In the genomic region with DNA sequence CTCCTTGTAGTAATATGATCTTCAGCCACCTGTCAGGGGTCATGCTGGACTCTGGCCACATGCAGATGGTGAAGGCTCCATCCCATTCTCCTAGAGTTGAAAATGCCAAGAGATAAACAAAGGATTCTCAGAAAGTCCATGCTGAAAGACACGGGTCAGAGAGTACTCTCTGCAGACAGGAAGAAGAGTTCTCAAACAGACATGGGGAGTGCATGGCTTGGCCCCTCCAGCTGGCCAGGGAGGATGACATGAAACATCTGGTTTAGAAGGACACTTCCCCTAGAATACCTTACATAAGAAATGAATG, we compare ENCODE assay signal across 23 mouse cellular contexts.
DNase-seq lines count a peak whose midpoint lies in the region; ATAC-seq and TF ChIP-seq lines count a peak whose summit lies in the region.
"Had no signal": no experiment of that assay in that cellular context is flagged by ENCODE, and none has a peak within 500 bp of the region (broad histone marks: within the 10 kb centered on the region; RNA-seq: fewer than 3 reads in every experiment).

No protein-coding gene starts in this region.

- TF ChIP-seq POLR2A in cortical plate, adult 2 months (IDR thresholded peaks at IDR 0.05; ENCODE audit: extremely low read depth, insufficient read depth, low read length) = no peak

- peak; percentile 71 for ATAC-seq in kidney, embryonic 16.5 days (ENCODE audit: low FRiP score, low TSS enrichment)
- ATAC-seq in lung, embryonic 15.5 days (ENCODE audit: borderline replicate concordance, extremely low read depth, low FRiP score, low TSS enrichment) = peak; percentile 46; the same call in 1 of the 2 replicates
- no peak for ATAC-seq in neural tube, embryonic 15.5 days (ENCODE audit: low FRiP score)
- ATAC-seq: forebrain, embryonic 14.5 days; midbrain, embryonic 15.5 days had no signal

- H3K9me3 ChIP-seq in heart, embryonic 10.5 days = no peaks in the 10 kb centered on the region
- H3K9me3 ChIP-seq in kidney, embryonic 16.5 days (ENCODE audit: low read length) = no peaks in the 10 kb centered on the region
- no peaks in the 10 kb centered on the region for H3K9me3 ChIP-seq in lung, embryonic 15.5 days
- no peaks in the 10 kb centered on the region for H3K9me3 ChIP-seq in neural tube, embryonic 15.5 days (replicated peaks)
- H3K9me3 ChIP-seq: embryonic facial prominence, embryonic 15.5 days; heart, embryonic 15.5 days; hindbrain, embryonic 13.5 days; limb, embryonic 12.5 days; liver, embryonic 13.5 days; midbrain, embryonic 15.5 days; neural tube, embryonic 12.5 days had no signal

- no peaks in the 10 kb centered on the region for H3K36me3 ChIP-seq in heart, embryonic 10.5 days
- H3K36me3 ChIP-seq in kidney, embryonic 16.5 days (ENCODE audit: insufficient read depth, low read length) = no peaks in the 10 kb centered on the region
- H3K36me3 ChIP-seq in lung, embryonic 15.5 days = no peaks in the 10 kb centered on the region
- no peaks in the 10 kb centered on the region for H3K36me3 ChIP-seq in neural tube, embryonic 15.5 days
- H3K36me3 ChIP-seq: embryonic facial prominence, embryonic 15.5 days; heart, embryonic 15.5 days; hindbrain, embryonic 13.5 days; limb, embryonic 12.5 days; liver, embryonic 13.5 days; midbrain, embryonic 15.5 days; neural tube, embryonic 12.5 days had no signal

- no peaks in the 10 kb centered on the region for H3K27me3 ChIP-seq in heart, embryonic 10.5 days (ENCODE audit: insufficient read depth, poor library complexity, severe bottlenecking)
- no peaks in the 10 kb centered on the region for H3K27me3 ChIP-seq in kidney, embryonic 16.5 days (ENCODE audit: insufficient read depth, low read length)
- H3K27me3 ChIP-seq in lung, embryonic 15.5 days = no peaks in the 10 kb centered on the region
- H3K27me3 ChIP-seq in neural tube, embryonic 15.5 days (replicated peaks) = no peaks in the 10 kb centered on the region
- H3K27me3 ChIP-seq: embryonic facial prominence, embryonic 15.5 days; heart, embryonic 15.5 days; hindbrain, embryonic 13.5 days; limb, embryonic 12.5 days; liver, embryonic 13.5 days; midbrain, embryonic 15.5 days; neural tube, embryonic 12.5 days had no signal

- 45% methylated on average over 1 of the region's 1 CpGs for WGBS in heart, embryonic 10.5 days
- 14% methylated on average over 1 of the region's 1 CpGs for WGBS in kidney, embryonic 16.5 days
- 15% methylated on average over 1 of the region's 1 CpGs for WGBS in lung, embryonic 15.5 days
- 76% methylated on average over 1 of the region's 1 CpGs for WGBS in neural tube, embryonic 15.5 days

- peaks cover 4% of the 10 kb centered on the region for H3K4me1 ChIP-seq in heart, embryonic 10.5 days
- peaks cover 4% of the 10 kb centered on the region; the same call in 1 of the 2 replicates for H3K4me1 ChIP-seq in kidney, embryonic 16.5 days (ENCODE audit: insufficient read depth, low read length)
- H3K4me1 ChIP-seq in lung, embryonic 15.5 days = peaks cover 10% of the 10 kb centered on the region
- H3K4me1 ChIP-seq in cortical plate, adult 2 months (ENCODE audit: control insufficient read depth, insufficient read depth, low read length) = no peaks in the 10 kb centered on the region
- no peaks in the 10 kb centered on the region for H3K4me1 ChIP-seq in neural tube, embryonic 15.5 days
- H3K4me1 ChIP-seq: embryonic facial prominence, embryonic 15.5 days; hindbrain, embryonic 13.5 days; limb, embryonic 12.5 days; liver, embryonic 13.5 days; midbrain, embryonic 15.5 days; neural tube, embryonic 12.5 days had no signal

- no peak overlapping the region for H3K4me3 ChIP-seq in heart, embryonic 10.5 days
- H3K4me3 ChIP-seq in kidney, embryonic 16.5 days (ENCODE audit: low read length) = no peak overlapping the region
- H3K4me3 ChIP-seq in lung, embryonic 15.5 days = no peak overlapping the region
- no peak overlapping the region for H3K4me3 ChIP-seq in cortical plate, adult 2 months (ENCODE audit: insufficient read depth, low read length)
- no peak overlapping the region for H3K4me3 ChIP-seq in neural tube, embryonic 15.5 days (replicated peaks)
- H3K4me3 ChIP-seq: embryonic facial prominence, embryonic 15.5 days; heart, embryonic 15.5 days; hindbrain, embryonic 13.5 days; limb, embryonic 12.5 days; liver, embryonic 13.5 days; midbrain, embryonic 15.5 days; neural tube, embryonic 12.5 days had no signal

- no peak overlapping the region for H3K4me2 ChIP-seq in kidney, embryonic 16.5 days (replicated peaks; ENCODE audit: low read depth, low read length)
- H3K4me2 ChIP-seq in lung, embryonic 15.5 days = no peak overlapping the region
- H3K4me2 ChIP-seq in neural tube, embryonic 15.5 days = no peak overlapping the region
- H3K4me2 ChIP-seq: embryonic facial prominence, embryonic 15.5 days; heart, embryonic 15.5 days; hindbrain, embryonic 13.5 days; limb, embryonic 12.5 days; liver, embryonic 13.5 days; midbrain, embryonic 15.5 days; neural tube, embryonic 12.5 days had no signal

- no peak for TF ChIP-seq CTCF in cortical plate, adult 2 months (IDR thresholded peaks at IDR 0.05; ENCODE audit: extremely low read depth, insufficient read depth, low read length)

- peak; percentile 87 for DNase-seq in heart, adult 11 months
- DNase-seq in heart, embryonic 10.5 days (ENCODE audit: low spot score) = no peak
- DNase-seq in kidney, adult 8-10 months = no peak
- no peak for DNase-seq in lung, postnatal 4 days
- DNase-seq: adrenal gland, postnatal 10 days; cerebellum, adult 2 months; cerebellum, postnatal 36 days; gastrocnemius, postnatal 10 days; liver, embryonic 13.5 days; retina, postnatal 1 day; thymus, postnatal 25 days had no signal

- H3K27ac ChIP-seq in heart, embryonic 10.5 days = no peak overlapping the region
- no peak overlapping the region for H3K27ac ChIP-seq in kidney, embryonic 16.5 days (ENCODE audit: low read length)
- no peak overlapping the region for H3K27ac ChIP-seq in lung, embryonic 15.5 days
- peak overlapping the region; percentile 88 for H3K27ac ChIP-seq in cortical plate, adult 2 months (ENCODE audit: insufficient read depth, low read length)
- no peak overlapping the region for H3K27ac ChIP-seq in neural tube, embryonic 15.5 days (replicated peaks)
- H3K27ac ChIP-seq: embryonic facial prominence, embryonic 15.5 days; heart, embryonic 15.5 days; hindbrain, embryonic 13.5 days; limb, embryonic 12.5 days; liver, embryonic 13.5 days; macrophage; midbrain, embryonic 15.5 days; neural tube, embryonic 12.5 days had no signal

- H3K9ac ChIP-seq in kidney, embryonic 16.5 days (replicated peaks; ENCODE audit: low read length) = no peak overlapping the region
- H3K9ac ChIP-seq in lung, embryonic 15.5 days = no peak overlapping the region
- H3K9ac ChIP-seq in neural tube, embryonic 15.5 days (replicated peaks) = no peak overlapping the region
- H3K9ac ChIP-seq: embryonic facial prominence, embryonic 15.5 days; heart, embryonic 15.5 days; hindbrain, embryonic 13.5 days; limb, embryonic 12.5 days; liver, embryonic 13.5 days; midbrain, embryonic 15.5 days; neural tube, embryonic 12.5 days had no signal
